Mouse (Mus musculus) erythroid progenitor cell, adult 5-6 weeks (primary cell): ENCODE measurements around the gene Shf. TPM values are rescaled to one million over a fixed set of nuclear protein-coding genes. Genes with fewer than 3 reads are reported as not detected.

Experiments used
- ATAC-seq: replicated peaks from 2 replicates; pipeline ENCODE4 v1.8.0; 2016; ENCODE audit warnings: moderate number of reproducible peaks, mild to moderate bottlenecking, moderate TSS enrichment, inconsistent platforms; ENCODE audit not compliant: poor library complexity, low FRiP score, severe bottlenecking
- total RNA-seq, 2 experiments: library from RNA; stranded (forward) in 1 of 2; stranded (reverse) in 1 of 2; fragments of 150-400 nt in 1 of 2; fragments of 186-747, 209-891 nt in 1 of 2; gene quantifications; 2 replicates each; pipeline versions ENCODE4 v1.2.3 to v1.2.4; 2015 to 2017; ENCODE audit warnings: low replicate concordance in 2 of 2

Shf gene
- total RNA-seq, 2 experiments from 2014 or later = 9.0 to 11.3 TPM

DNA sequence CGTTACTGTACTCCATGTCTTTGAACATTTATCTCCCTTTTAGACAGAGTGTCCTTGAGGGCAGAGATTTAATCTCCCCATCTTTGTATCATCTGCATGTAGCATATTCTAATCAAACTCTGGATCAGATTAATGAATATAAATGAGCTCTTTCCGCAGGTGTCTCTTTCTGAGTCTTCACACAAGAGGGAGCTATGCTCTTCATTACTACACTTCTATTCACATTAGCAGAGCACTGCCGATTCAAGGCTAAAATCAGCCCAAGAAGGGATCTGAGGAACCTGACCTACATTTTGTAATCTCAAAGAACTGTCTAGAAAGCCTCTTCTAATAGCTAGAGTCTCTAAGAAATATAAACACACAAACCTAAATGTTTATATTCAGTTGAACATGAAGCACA lies 59.3 kb downstream of the Shf start:
- no peak for ATAC-seq

DNA sequence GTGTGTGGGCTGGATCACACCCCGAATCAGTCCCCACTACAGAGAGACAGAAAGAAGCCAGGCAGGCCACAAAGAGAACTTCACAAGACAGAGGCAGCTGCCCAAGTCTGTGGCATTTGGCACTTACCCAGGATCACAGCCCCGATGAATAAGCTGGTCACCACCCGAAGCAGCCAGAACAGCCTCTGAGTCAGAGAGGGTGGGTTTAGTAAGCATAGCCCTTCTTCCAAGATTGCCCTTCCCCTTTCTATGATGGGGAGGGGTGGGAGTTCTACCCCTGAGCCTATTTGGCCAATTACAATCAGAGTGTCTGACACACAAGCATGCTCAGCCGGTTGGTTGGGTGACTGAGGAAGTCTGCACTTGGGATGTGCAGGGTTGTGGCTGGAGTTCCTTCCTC lies 62.8 kb downstream of the Shf start:
- no peak for ATAC-seq

DNA sequence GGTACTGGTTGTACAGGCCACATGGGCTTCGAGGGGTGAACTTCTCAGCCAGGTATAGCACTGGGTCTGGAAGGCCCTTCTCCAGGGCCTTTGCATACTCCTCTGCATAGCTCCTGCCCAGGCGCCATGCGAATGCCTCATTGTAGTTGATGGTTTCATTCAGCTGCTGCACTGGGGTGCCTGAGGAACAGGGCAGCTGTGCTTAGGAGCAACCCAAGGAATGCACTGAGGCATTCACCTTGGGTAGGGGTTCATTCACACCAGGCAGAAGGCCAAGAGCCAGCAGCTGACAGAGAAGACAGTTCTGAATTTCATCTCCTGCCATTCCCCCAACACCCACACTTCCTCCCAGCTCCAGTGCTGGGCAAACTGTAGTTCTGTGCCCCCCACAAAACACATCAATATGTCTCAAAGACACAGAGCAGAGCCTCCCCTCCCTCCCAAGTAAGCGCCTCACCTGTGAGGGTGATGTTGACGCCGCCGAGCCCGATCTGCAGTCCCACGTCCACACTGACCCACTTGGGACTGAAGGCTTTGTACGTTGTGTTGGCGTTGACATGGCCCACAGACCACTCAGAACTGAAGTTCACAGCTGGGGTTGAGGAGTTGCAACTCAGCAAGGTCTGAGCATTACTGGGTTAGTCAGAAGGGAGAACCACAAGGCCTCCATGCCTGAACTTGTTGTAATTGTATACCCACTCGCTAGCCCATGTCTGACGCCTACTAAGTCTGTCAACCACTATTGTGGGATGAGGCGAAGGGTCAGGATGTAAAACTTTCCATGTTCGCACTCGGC lies 63.7 kb downstream of the Shf start:
- no peak for ATAC-seq

DNA sequence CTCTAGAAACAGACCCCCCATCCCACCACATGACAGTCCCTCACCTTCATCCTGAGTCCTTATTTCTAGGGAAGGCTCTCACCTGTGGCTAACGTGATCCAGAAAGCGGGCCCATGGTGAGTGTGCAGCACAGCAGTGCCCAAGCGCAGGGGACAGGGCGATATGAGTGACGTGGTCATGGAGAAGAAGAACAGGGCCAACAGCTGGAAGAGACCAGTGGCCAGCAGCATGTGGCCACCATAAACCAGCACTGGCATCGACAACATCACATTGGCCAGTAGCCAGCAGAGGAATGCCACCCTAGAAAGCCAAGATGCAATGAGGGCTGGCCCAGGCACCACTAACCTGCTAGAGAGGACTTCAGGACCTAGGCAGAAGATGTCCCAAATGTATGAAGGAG lies 64.4 kb downstream of the Shf start:
- ATAC-seq = no peak

DNA sequence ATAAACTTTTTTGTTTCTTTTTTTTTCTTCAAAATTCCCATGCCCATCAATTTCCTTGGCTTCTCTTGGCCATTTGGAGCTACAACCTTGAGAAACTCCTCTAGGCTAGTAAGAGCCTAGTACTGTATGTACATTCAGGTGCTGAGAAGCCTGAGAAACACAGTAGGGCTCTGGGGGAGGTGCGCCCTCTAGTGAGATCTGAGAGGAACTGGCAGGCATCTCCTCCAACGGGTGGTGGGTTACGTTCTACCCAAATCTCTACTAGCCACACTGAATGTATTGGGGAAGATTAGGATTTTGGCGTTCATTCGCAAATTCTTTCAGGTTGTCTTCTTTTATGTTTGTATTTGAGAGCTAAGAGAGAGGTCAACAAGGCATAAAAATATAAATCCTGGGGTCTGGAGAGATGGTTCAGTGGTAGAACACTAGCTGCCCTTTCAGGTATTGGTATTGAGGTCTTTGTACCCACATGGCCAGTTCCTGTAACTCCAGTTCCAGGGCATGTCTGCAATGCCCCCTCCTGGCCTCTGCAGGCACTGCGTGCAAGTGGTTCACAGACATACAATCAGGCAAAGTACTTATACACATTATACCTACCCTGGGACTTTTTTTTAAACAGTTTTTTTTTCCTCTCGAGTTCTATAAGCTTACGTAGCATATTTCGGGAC lies 66.3 kb downstream of the Shf start:
- peak; percentile 68; the same call in 1 of the 2 replicates for ATAC-seq

DNA sequence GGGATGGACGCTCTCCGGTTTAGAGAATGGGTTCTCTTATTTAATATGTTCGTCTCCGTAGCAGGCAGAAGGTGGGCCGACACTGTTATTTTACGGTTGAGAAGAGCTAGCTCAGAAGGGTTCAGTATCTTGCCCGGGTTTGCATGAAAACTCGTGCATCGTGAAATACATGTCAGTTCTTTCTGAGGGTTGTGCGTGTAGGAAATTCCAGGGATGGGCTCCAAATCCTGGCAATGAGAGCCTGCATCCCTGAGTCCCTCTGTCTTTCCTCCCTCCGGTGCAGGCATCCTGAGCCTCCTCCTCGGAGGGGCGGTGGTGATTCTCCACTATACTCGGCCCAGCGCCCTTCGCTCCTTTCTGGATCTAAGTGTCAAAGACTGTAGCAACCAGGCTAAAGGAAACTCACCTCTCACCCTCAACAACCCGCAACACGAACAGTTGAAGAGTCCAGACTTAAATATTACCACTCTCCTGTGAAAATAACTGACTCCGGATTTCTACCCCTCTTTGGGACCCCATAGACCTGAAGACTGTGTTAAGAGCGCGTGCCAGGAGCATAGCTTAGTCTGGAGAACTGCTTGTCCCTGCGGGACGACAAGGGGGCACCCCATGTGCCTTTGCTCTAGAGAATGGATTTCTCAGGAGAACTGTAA lies 66.9 kb downstream of the Shf start:
- ATAC-seq = no peak

DNA sequence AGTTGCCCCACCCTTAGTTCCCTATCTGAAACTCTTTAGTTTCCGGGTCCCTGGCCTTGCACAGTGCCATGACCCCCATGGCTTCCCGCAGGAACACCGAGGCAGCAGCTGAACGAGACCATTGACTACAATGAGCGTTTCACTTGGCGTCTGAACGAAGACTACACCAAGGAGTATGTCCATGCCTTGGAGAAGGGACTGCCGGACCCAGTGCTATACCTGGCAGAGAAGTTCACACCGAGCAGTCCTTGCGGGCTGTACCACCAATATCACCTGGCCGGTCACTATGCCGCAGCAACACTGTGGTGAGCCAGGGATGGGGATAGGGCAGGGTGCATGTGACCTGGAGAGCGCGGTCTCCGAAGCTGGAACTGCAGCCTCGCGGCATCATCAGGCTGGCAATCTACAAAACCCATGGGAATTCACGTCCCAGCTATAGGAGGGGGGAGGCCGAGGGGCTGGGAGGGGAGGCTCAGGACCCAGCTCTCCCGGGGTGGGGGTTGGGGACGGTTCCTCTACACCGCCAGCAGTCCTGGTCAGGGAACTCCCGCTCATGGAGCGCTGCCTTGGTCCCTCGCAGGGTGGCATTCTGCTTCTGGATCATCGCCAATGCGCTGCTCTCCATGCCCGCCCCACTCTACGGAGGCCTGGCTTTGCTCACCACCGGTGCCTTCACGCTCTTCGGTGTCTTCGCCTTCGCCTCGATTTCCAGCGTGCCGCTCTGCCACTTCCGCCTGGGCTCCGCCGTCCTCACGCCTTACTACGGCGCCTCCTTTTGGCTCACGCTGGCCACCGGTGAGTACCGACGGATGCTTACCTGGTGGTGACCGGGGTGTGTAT lies 67.7 kb downstream of the Shf start:
- ATAC-seq = no peak

DNA sequence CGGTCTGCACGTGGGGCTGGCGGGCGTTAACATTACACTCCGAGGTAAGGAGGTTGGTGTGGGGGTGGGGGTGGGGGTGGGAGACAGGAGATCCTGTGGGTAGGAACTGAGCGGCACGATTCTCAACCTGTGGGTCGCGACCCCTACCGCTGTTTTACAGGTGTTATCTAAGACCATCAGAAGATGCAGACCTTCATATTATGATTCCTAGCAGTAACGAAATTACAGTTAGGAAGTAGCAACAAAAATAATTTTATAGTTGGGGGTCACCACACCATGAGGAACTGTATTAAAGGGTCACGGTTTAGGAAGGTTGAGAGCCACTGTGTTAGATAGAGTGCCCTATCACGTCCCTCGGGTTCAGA lies 68.3 kb downstream of the Shf start:
- ATAC-seq = no peak

DNA sequence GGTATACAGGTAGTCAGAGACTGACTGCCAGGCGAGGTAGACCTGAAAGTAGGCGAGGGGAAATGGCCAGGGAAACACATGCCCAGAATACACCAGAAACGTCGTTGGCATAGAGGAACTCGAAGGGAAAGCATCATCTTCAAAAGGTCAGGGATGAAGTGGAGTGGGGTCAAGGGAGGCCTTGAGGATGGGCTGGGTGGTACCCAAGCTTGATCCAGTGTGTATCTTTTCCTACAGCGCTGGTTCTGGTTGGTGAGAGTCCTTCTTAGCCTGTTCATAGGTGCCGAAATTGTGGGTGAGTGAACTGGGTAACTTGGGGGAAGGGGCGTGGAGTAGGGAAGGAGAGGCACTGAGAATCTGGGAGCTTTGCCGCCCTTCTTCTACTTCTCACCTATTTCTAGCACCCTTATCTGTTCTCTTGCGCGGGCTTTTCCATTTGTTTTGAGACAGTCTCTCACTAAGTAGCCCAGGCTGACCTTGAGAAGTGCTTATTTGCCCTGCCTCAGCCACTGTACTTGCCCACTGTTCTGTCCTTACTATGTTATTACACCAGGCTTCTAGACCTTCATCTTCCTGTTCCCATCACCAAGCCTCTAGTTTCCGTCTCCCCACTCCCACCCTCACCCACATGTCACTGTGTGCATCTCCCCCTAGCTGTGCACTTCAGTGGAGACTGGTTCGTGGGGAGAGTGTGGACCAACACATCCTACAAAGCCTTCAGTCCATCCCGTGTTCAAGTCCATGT lies 68.9 kb downstream of the Shf start:
- no peak for ATAC-seq

Other genes starting within 250 kb of the Shf start
- 1,990 and 2,125 TPM in 2 replicates for gene B2m, start 221.5 kb downstream of the Shf start, total RNA-seq (2015; ENCODE audit: low replicate concordance)
- gene B2m, start 221.5 kb downstream of the Shf start, total RNA-seq (2017; ENCODE audit: low replicate concordance) = 900 and 923 TPM in 2 replicates
- gene Trim69, start 208.5 kb downstream of the Shf start, total RNA-seq (2015; ENCODE audit: low replicate concordance) = 1.4 TPM in 1 of 2 replicates, not detected in the other
- 1.7 TPM in 1 of 2 replicates, not detected in the other for gene Trim69, start 208.5 kb downstream of the Shf start, total RNA-seq (2017; ENCODE audit: low replicate concordance)
- not detected in 2 replicates for gene Patl2, start 183.0 kb downstream of the Shf start, total RNA-seq (2015; ENCODE audit: low replicate concordance)
- gene Patl2, start 183.0 kb downstream of the Shf start, total RNA-seq (2017; ENCODE audit: low replicate concordance) = not detected in 2 replicates
- not detected in 2 replicates for gene Terb2, start 182.9 kb downstream of the Shf start, total RNA-seq (2015; ENCODE audit: low replicate concordance)
- gene Terb2, start 182.9 kb downstream of the Shf start, total RNA-seq (2017; ENCODE audit: low replicate concordance) = not detected in 2 replicates
- 23.8 and 32.3 TPM in 2 replicates for gene Sord, start 134.4 kb downstream of the Shf start, total RNA-seq (2015; ENCODE audit: low replicate concordance)
- 29.5 and 35.8 TPM in 2 replicates for gene Sord, start 134.4 kb downstream of the Shf start, total RNA-seq (2017; ENCODE audit: low replicate concordance)
- not detected in 2 replicates for gene Duox2, start 70.7 kb downstream of the Shf start, total RNA-seq (2015; ENCODE audit: low replicate concordance)
- gene Duox2, start 70.7 kb downstream of the Shf start, total RNA-seq (2017; ENCODE audit: low replicate concordance) = not detected in 2 replicates
- gene Duoxa2, start 70.3 kb downstream of the Shf start, total RNA-seq (2015; ENCODE audit: low replicate concordance) = not detected in 2 replicates
- not detected in 2 replicates for gene Duoxa2, start 70.3 kb downstream of the Shf start, total RNA-seq (2017; ENCODE audit: low replicate concordance)
- not detected in 2 replicates for gene Duoxa1, start 55.4 kb downstream of the Shf start, total RNA-seq (2015; ENCODE audit: low replicate concordance)
- not detected in 2 replicates for gene Duoxa1, start 55.4 kb downstream of the Shf start, total RNA-seq (2017; ENCODE audit: low replicate concordance)
- not detected in 2 replicates for gene Duox1, start 53.5 kb downstream of the Shf start, total RNA-seq (2015; ENCODE audit: low replicate concordance)
- not detected in 2 replicates for gene Duox1, start 53.5 kb downstream of the Shf start, total RNA-seq (2017; ENCODE audit: low replicate concordance)
- gene Slc28a2, start 57.3 kb upstream of the Shf start, total RNA-seq (2015; ENCODE audit: low replicate concordance) = 9.7 and 23.1 TPM in 2 replicates
- 8.8 and 10.7 TPM in 2 replicates for gene Slc28a2, start 57.3 kb upstream of the Shf start, total RNA-seq (2017; ENCODE audit: low replicate concordance)
- 1.3 and 3.2 TPM in 2 replicates for gene Gm14085, start 115.8 kb upstream of the Shf start, total RNA-seq (2015; ENCODE audit: low replicate concordance)
- gene Gm14085, start 115.8 kb upstream of the Shf start, total RNA-seq (2017; ENCODE audit: low replicate concordance) = 0.98 and 1.3 TPM in 2 replicates
- 30.6 and 32.3 TPM in 2 replicates for gene Gatm, start 242.1 kb upstream of the Shf start, total RNA-seq (2015; ENCODE audit: low replicate concordance)
- gene Gatm, start 242.1 kb upstream of the Shf start, total RNA-seq (2017; ENCODE audit: low replicate concordance) = 19.6 and 21.6 TPM in 2 replicates